Mouse (Mus musculus): ENCODE data around the gene Tsc1. TPM values are rescaled to one million over a fixed set of nuclear protein-coding genes. Genes with fewer than 3 reads are reported as not detected.

Tsc1 gene
- polyA plus RNA-seq, 1 experiment from 2014 or later: 13.8 TPM

DNA sequence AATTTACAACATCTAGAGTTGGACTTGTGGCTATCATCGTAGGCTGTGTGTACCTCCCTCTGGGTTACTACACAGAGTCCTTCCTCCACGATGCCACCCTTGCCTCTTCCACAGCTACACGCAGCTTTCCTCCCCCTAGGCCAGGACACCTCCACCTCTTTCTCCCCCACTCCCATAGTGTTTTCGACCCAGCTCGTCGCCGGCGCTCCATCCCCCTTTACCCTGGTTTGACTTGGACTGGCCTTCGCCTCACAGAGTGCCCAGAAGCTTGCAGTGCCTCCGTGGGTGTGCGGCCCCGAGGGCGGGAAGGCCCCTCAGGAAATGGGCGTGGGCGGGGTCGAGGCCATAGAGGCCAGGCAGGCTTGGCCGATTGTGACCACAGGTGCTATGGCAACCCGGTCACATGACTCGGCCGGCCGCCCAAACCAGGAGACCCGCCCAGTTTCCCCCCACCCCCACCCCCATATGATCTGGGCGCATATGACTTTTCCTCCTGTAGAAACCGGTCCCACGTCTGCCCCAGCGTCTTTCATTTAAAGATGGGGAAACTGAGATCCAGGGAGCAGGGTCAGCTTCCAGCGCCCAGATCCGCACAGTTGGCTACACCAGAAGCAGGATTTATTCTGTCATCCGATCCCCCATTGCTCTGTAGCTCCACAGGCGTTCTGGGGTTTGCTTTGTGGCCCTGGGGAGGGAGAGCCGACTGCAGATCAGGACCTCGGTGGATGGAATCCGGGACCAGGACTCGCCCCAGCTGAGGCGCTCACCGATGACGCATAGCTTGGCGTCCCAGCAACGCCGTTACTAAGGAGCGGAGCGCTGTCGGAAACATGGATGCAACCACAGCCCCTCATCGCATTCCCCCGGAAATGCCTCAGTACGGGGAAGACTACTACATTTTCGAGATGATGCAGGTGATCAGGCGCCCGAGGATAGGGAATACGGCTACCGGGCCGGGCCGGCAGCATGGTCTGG is 58.6 kb downstream of the Tsc1 start, which contains the start of the genes Spaca9 and Ak8:
Gene Spaca9, minus strand, starts transcription at position 367 of the 975 bp plus-strand sequence.
Gene Ak8, plus strand, starts transcription at position 804 of the 975 bp plus-strand sequence.
- Histone ChIP-seq H3K27ac (ENCODE audit: low read length) (no peak within 1 kb of the TSS), H3K9ac (ENCODE audit: low read depth, low read length) (peak within 1 kb of the TSS; percentile 74), H3K4me3 (ENCODE audit: low read length) (peak within 1 kb of the TSS; percentile 67), H3K4me2 (ENCODE audit: low read depth, low read length) (peak within 1 kb of the TSS; percentile 85), H3K4me1 (ENCODE audit: control insufficient read depth, insufficient read depth, low read length) (peaks cover 8% of the 10 kb centered on the region), H3K9me3 (ENCODE audit: control insufficient read depth, low read length) (no peaks in the 10 kb centered on the region), H3K36me3 (ENCODE audit: control insufficient read depth, insufficient read depth, low read length) (no peaks in the 10 kb centered on the region), H3K27me3 (replicated peaks; ENCODE audit: control insufficient read depth, insufficient read depth, low read length) (no peaks in the 10 kb centered on the region)
- peak; percentile 85 for ATAC-seq
- WGBS: 1% methylated on average over 53 of the region's 53 CpGs

DNA sequence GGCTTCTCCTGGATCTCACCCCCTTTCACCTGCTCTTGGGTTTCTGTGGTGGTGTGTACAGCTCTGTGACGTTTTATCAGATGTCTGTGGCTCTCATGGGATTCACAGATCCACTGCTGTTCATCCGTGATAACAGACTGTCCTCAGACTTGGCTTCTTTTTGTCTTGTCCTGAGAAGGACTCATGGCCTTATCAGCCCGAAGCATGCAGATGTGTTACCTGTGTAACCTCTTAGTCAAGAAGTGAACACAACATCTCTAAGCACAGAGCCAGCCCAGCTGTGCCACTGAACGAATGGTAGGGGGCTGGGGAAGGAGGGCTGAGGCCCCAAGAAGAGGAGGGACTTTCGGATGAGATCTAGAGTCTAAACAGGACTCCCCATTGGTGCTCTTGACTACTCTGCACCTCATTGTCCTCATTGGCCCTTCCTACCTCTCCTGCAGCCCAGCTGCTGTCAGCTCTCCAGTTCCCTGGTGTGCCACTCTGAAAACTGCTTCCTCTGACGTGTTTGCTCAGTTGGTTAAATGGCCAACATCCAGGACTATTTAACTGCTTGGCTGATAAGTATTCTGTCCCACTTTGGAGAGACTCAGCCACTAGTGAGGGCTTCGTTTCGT is 60.7 kb downstream of the Tsc1 start:
- H3K27me3 ChIP-seq (replicated peaks; ENCODE audit: control insufficient read depth, insufficient read depth, low read length): no peaks in the 10 kb centered on the region
- no peak overlapping the region for H3K9ac ChIP-seq (ENCODE audit: low read depth, low read length)
- ATAC-seq: no peak
- no peaks in the 10 kb centered on the region for H3K36me3 ChIP-seq (ENCODE audit: control insufficient read depth, insufficient read depth, low read length)
- no peak overlapping the region for H3K27ac ChIP-seq (ENCODE audit: low read length)
- no peaks in the 10 kb centered on the region for H3K9me3 ChIP-seq (ENCODE audit: control insufficient read depth, low read length)
- WGBS: 71% methylated on average over 8 of the region's 8 CpGs
- no peak overlapping the region for H3K4me2 ChIP-seq (ENCODE audit: low read depth, low read length)
- H3K4me1 ChIP-seq (ENCODE audit: control insufficient read depth, insufficient read depth, low read length): peaks cover 8% of the 10 kb centered on the region
- H3K4me3 ChIP-seq (ENCODE audit: low read length): no peak overlapping the region

DNA sequence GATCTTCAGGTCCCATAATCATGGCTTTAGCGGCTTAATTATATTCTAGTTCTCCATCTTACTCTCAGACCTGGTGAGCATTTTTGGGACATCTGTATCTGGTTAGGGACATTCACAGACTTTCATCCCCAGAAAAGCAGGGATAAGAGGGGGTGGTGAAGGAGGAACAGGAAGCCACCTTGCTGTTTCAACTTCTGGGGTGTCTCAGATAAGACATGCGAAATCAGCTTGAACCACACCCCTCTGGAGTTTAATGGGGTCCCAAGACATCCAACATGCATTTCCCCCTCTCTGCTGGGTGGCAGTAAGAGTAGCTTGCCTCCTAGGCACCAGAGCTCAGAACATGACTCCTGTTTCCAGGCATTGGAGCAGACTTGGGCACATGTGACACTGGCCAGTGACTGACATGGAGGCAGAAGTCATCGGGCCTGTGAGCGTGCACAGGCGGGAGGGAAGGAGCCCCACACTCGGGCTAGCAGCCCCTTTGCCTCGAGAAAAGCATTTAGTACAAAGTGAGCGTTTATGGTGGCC is 65.1 kb downstream of the Tsc1 start:
- no peaks in the 10 kb centered on the region for H3K4me1 ChIP-seq (ENCODE audit: control insufficient read depth, insufficient read depth, low read length)
- no peaks in the 10 kb centered on the region for H3K27me3 ChIP-seq (replicated peaks; ENCODE audit: control insufficient read depth, insufficient read depth, low read length)
- H3K27ac ChIP-seq (ENCODE audit: low read length): no peak overlapping the region
- H3K9me3 ChIP-seq (ENCODE audit: control insufficient read depth, low read length): no peaks in the 10 kb centered on the region
- no peaks in the 10 kb centered on the region for H3K36me3 ChIP-seq (ENCODE audit: control insufficient read depth, insufficient read depth, low read length)
- no peak overlapping the region for H3K9ac ChIP-seq (ENCODE audit: low read depth, low read length)
- H3K4me2 ChIP-seq (ENCODE audit: low read depth, low read length): no peak overlapping the region
- 60% methylated on average over 8 of the region's 8 CpGs for WGBS
- no peak overlapping the region for H3K4me3 ChIP-seq (ENCODE audit: low read length)
- ATAC-seq: no peak

DNA sequence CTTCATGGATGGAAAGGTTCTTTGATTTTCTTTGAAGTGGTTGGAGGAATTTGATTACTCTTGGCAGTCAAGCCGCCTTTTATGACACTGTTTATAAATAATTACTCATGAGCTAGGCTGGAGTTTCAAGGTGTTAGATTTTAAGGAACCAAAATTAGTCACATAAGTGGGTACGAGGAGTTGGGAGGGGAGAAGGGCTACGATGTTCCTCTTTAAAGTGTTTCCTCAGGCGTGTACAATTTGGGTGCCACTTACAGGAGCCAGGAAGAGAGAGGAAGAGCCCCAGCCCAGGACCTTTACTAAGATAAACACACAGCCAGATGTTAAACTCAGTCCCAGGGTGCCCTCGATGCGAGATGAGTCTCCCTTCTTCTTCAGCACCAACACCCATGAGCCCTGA is 65.8 kb downstream of the Tsc1 start:
- H3K4me1 ChIP-seq (ENCODE audit: control insufficient read depth, insufficient read depth, low read length): no peaks in the 10 kb centered on the region
- 42% methylated on average over 6 of the region's 6 CpGs for WGBS
- H3K4me2 ChIP-seq (ENCODE audit: low read depth, low read length): no peak overlapping the region
- H3K27ac ChIP-seq (ENCODE audit: low read length): no peak overlapping the region
- H3K9me3 ChIP-seq (ENCODE audit: control insufficient read depth, low read length): no peaks in the 10 kb centered on the region
- no peak for ATAC-seq
- no peaks in the 10 kb centered on the region for H3K27me3 ChIP-seq (replicated peaks; ENCODE audit: control insufficient read depth, insufficient read depth, low read length)
- H3K4me3 ChIP-seq (ENCODE audit: low read length): no peak overlapping the region
- H3K9ac ChIP-seq (ENCODE audit: low read depth, low read length): no peak overlapping the region
- H3K36me3 ChIP-seq (ENCODE audit: control insufficient read depth, insufficient read depth, low read length): no peaks in the 10 kb centered on the region

DNA sequence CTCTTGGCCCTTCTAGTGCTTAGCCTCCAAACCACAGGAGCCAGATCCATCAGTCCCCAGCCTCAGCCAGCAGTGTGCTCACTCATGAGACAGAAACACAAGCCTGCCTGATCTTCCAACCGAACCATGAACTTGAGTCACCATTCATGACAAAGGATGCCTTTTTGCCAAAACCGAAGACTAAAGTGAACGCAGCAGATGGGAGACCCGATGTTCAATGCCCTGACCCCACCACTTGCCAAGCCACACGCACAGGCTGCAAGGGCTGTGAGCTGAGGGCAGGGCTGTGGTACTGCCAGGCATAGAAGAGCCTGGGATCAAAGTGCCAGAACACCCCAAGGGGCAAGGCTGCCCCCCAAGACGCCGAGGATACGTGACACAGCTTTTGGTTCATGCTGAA is 72.0 kb downstream of the Tsc1 start:
- Histone ChIP-seq H3K4me3 (ENCODE audit: low read length) (no peak overlapping the region), H3K9ac (ENCODE audit: low read depth, low read length) (no peak overlapping the region), H3K27me3 (replicated peaks; ENCODE audit: control insufficient read depth, insufficient read depth, low read length) (no peaks in the 10 kb centered on the region), H3K4me2 (ENCODE audit: low read depth, low read length) (no peak overlapping the region), H3K27ac (ENCODE audit: low read length) (no peak overlapping the region), H3K9me3 (ENCODE audit: control insufficient read depth, low read length) (no peaks in the 10 kb centered on the region), H3K4me1 (ENCODE audit: control insufficient read depth, insufficient read depth, low read length) (no peaks in the 10 kb centered on the region), H3K36me3 (ENCODE audit: control insufficient read depth, insufficient read depth, low read length) (no peaks in the 10 kb centered on the region)
- no peak for ATAC-seq
- WGBS: 84% methylated on average over 8 of the region's 8 CpGs

DNA sequence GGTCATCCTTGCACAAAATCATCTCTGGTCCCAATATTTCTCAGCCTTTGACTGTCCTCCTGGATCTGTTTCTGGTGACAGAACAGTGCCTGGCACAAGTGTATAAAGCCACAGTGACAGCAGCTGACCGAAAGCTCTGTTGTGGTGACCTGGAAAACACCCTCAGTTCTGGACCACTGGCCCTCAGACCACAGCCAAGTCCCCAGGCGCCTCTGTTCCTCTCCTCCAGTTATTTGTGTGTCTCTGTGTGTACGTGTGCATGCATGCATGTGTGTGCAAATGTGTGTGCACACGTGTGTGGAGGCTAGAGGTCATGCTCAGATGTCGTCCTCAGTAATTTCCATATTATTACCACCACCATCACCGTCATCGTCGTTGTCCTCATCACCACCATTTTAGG is 81.4 kb downstream of the Tsc1 start:
- H3K27me3 ChIP-seq (replicated peaks; ENCODE audit: control insufficient read depth, insufficient read depth, low read length): no peaks in the 10 kb centered on the region
- no peak overlapping the region for H3K4me3 ChIP-seq (ENCODE audit: low read length)
- 87% methylated on average over 8 of the region's 8 CpGs for WGBS
- no peaks in the 10 kb centered on the region for H3K36me3 ChIP-seq (ENCODE audit: control insufficient read depth, insufficient read depth, low read length)
- H3K4me2 ChIP-seq (ENCODE audit: low read depth, low read length): no peak overlapping the region
- H3K9ac ChIP-seq (ENCODE audit: low read depth, low read length): no peak overlapping the region
- no peaks in the 10 kb centered on the region for H3K4me1 ChIP-seq (ENCODE audit: control insufficient read depth, insufficient read depth, low read length)
- H3K27ac ChIP-seq (ENCODE audit: low read length): no peak overlapping the region
- ATAC-seq: no peak
- no peaks in the 10 kb centered on the region for H3K9me3 ChIP-seq (ENCODE audit: control insufficient read depth, low read length)

DNA sequence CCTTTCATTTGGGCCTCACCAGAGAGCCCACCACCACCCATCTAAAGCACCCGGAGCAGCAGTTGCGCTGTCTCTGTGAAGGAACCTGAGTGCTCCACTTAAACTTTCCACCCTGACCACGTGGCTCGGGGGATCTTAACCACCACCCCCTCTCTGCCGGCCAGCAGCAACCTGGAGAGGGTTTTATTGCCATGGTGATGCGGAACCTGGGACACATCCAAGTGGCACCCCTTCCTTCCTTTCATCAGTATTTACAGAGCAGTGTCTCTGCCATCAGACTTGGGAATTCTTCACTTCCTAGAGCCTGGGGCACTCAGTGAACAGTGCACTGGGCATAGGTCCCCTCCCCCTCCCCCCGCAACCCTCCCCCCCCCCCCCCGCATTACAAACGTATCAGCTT is 82.9 kb downstream of the Tsc1 start:
- no peak for ATAC-seq
- Histone ChIP-seq H3K36me3 (ENCODE audit: control insufficient read depth, insufficient read depth, low read length) (no peaks in the 10 kb centered on the region), H3K9ac (ENCODE audit: low read depth, low read length) (no peak overlapping the region), H3K4me2 (ENCODE audit: low read depth, low read length) (no peak overlapping the region), H3K27ac (ENCODE audit: low read length) (no peak overlapping the region), H3K27me3 (replicated peaks; ENCODE audit: control insufficient read depth, insufficient read depth, low read length) (no peaks in the 10 kb centered on the region), H3K4me3 (ENCODE audit: low read length) (no peak overlapping the region), H3K9me3 (ENCODE audit: control insufficient read depth, low read length) (no peaks in the 10 kb centered on the region), H3K4me1 (ENCODE audit: control insufficient read depth, insufficient read depth, low read length) (no peaks in the 10 kb centered on the region)
- 47% methylated on average over 9 of the region's 9 CpGs for WGBS

DNA sequence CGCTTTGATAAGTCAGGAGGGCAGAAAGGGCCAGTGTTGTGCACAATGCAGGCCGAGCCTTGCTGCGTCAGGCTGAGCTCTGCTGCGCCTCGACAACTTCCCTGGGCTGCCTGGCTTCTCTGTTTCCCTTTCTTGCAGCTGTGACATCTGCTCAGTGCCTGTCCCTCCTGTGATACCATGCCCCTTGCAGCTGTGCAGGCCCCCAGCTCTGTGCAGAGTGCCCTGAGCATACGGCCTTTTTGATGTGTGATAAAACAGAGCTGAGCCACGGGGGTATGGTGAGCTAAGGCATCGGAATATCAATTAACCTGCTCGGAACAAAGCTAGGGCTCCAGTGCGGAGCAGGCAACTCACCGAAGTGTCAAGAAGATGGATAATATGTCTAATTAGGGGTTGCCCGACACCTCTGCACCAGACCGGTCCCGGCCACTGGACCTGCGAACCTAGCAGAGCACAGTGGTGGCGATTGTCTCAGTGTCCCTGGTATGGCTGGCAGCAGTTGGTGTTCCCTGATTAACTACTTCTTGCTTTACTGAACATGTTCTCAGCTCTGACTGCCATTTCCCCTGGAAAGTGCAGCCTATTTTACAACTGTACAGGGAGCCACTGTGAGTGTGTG is 86.9 kb downstream of the Tsc1 start:
- H3K27ac ChIP-seq (ENCODE audit: low read length): no peak overlapping the region
- H3K4me2 ChIP-seq (ENCODE audit: low read depth, low read length): no peak overlapping the region
- WGBS: 43% methylated on average over 16 of the region's 16 CpGs
- no peak for ATAC-seq
- no peaks in the 10 kb centered on the region for H3K27me3 ChIP-seq (replicated peaks; ENCODE audit: control insufficient read depth, insufficient read depth, low read length)
- H3K4me1 ChIP-seq (ENCODE audit: control insufficient read depth, insufficient read depth, low read length): no peaks in the 10 kb centered on the region
- no peak overlapping the region for H3K9ac ChIP-seq (ENCODE audit: low read depth, low read length)
- no peaks in the 10 kb centered on the region for H3K9me3 ChIP-seq (ENCODE audit: control insufficient read depth, low read length)
- no peak overlapping the region for H3K4me3 ChIP-seq (ENCODE audit: low read length)
- no peaks in the 10 kb centered on the region for H3K36me3 ChIP-seq (ENCODE audit: control insufficient read depth, insufficient read depth, low read length)

DNA sequence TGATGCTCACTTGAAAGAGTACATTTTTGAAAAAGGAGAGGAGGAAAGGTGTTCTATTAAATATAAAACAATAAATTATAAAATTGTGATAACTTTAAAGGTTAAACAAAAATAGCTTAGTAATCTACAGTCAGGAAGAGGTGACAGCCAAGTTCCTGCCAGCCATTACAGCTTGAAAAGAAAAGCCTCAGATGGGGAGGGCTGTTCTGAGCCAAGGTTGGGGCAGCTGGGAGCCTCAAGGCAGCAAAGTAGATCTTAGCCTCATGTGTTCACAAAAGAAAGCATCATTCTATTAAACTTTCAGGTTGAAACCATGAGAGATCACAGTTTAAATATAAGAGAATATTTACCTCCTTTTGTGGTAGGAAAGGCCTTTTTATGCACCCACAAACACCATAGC is 89.6 kb downstream of the Tsc1 start:
- Histone ChIP-seq H3K27ac (ENCODE audit: low read length) (no peak overlapping the region), H3K36me3 (ENCODE audit: control insufficient read depth, insufficient read depth, low read length) (no peaks in the 10 kb centered on the region), H3K4me1 (ENCODE audit: control insufficient read depth, insufficient read depth, low read length) (no peaks in the 10 kb centered on the region), H3K4me2 (ENCODE audit: low read depth, low read length) (no peak overlapping the region), H3K9me3 (ENCODE audit: control insufficient read depth, low read length) (no peaks in the 10 kb centered on the region), H3K27me3 (replicated peaks; ENCODE audit: control insufficient read depth, insufficient read depth, low read length) (no peaks in the 10 kb centered on the region), H3K4me3 (ENCODE audit: low read length) (no peak overlapping the region), H3K9ac (ENCODE audit: low read depth, low read length) (no peak overlapping the region)
- no peak for ATAC-seq

All from intestine, embryonic 16.5 days (tissue).